Mouse (Mus musculus): ENCODE data around the gene Wdr70. TPM values are rescaled to one million over a fixed set of nuclear protein-coding genes. Genes with fewer than 3 reads are reported as not detected.

Wdr70 gene
- polyA plus RNA-seq, 1 experiment from 2014 or later = 45.0 TPM

DNA sequence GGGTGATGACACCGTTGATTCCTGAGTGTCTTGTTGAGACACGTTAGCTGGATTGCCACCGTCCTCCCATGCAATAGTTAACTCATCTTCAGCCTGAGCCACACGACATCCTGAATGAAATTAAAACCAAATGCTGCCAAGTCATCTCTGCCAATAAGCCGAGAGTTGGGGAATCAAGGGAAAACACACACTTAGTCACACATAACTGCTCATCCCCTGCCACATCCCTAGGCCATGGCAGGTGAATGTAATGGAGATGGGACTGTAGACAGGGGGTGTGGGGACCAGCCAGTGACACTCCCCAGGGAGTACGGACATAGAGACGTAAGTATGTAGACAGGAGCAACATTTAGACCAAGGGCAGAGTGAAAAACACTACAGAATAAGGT, 260.1 kb downstream of the Wdr70 start:
- no peaks in the 10 kb centered on the region for H3K27me3 ChIP-seq (replicated peaks)
- ATAC-seq (ENCODE audit: insufficient read depth, low FRiP score, low read depth) = no peak
- no peak overlapping the region for H3K9ac ChIP-seq
- H3K4me3 ChIP-seq (replicated peaks) = no peak overlapping the region
- H3K4me2 ChIP-seq = no peak overlapping the region
- H3K36me3 ChIP-seq = no peaks in the 10 kb centered on the region
- H3K27ac ChIP-seq = no peak overlapping the region
- H3K9me3 ChIP-seq = no peaks in the 10 kb centered on the region
- no peaks in the 10 kb centered on the region for H3K4me1 ChIP-seq
- WGBS = 62% methylated on average over 7 of the region's 7 CpGs

DNA sequence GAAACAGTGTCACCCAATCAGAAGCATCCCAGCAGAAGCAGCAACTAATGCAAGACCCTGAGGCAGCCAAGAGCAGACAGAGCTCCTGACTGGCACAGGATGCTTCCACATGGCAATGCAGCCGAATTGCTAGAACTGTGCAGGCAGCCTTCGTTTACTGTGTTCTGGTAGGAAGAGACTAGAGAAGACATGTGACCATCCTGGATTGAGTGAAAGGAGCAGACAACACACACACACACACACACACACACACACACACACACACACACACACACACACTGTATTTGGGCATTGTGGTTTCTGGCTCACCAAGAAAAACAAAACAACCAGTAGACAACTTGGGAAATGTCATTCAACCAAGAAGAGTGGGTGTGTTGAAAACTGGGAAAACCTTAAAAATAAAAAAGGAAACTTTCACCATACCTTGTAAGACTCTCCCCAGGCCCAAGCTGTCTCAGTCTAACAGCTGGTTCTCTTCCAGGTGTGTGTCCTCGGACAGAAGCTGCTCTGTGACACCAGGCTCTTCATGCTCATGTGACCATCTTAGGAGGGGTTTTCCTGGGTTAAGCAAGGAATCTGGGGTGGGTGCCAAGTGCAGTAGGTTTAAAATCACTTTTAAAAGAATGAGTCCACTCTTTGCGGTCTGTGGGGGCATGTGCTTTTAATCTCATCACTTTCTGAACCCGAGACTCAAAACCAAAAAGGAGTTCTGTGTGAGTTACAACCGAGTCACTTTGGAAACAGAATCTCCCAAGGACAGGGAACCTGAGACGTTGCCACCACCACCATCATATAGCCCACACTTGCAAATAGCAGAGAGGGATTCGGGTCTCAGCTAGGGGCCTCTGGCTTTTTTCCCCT, 260.7 kb downstream of the Wdr70 start:
- Histone ChIP-seq H3K27ac (no peak overlapping the region), H3K36me3 (no peaks in the 10 kb centered on the region), H3K4me2 (no peak overlapping the region), H3K4me3 (replicated peaks) (no peak overlapping the region), H3K27me3 (replicated peaks) (no peaks in the 10 kb centered on the region), H3K4me1 (no peaks in the 10 kb centered on the region), H3K9ac (no peak overlapping the region), H3K9me3 (no peaks in the 10 kb centered on the region)
- WGBS = 58% methylated on average over 8 of the region's 8 CpGs
- no peak for ATAC-seq (ENCODE audit: insufficient read depth, low FRiP score, low read depth)

DNA sequence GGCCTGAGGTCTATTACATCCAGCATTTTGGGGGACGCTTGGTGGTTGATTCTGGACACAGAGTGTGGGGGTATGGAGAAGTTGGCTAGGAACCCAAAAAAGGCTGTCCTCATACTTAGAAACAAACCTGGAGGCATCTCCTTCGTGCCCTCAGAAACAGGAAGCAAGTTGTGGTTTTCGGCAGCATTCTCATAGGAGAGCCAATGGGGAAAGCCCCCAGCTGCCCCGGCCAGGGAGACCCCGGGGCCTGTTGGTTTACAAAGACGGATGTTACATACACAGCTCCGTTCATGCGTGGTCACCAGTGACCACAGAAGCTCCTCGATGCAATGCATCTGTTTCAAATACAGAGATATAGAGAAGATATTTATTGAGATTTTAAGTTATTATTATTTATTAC, 263.6 kb downstream of the Wdr70 start:
- no peak for ATAC-seq (ENCODE audit: insufficient read depth, low FRiP score, low read depth)
- no peak overlapping the region for H3K4me3 ChIP-seq (replicated peaks)
- H3K27me3 ChIP-seq (replicated peaks) = no peaks in the 10 kb centered on the region
- H3K9ac ChIP-seq = no peak overlapping the region
- no peak overlapping the region for H3K4me2 ChIP-seq
- H3K4me1 ChIP-seq = no peaks in the 10 kb centered on the region
- no peaks in the 10 kb centered on the region for H3K36me3 ChIP-seq
- WGBS = 81% methylated on average over 9 of the region's 9 CpGs
- no peak overlapping the region for H3K27ac ChIP-seq
- no peaks in the 10 kb centered on the region for H3K9me3 ChIP-seq

DNA sequence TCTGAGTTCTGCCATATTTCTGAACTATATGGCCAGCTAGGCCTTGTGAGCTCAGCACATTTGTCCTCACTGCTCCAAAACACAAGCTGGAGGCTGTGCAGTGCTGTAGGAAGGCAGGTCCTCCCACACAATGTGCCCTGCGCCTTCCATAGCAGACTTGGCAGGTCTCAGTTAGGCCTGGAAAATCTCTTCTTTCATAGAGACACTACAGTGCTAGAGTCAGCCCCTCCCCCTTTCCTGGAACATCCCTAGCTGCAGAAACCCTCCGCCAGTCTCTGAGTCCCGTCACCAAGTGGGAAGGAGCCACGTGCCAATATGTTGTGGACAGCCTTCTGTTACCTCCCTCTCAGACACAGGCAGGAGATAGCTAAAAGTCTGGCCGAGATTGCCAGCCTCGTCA, 273.5 kb downstream of the Wdr70 start:
- Histone ChIP-seq H3K9me3 (no peaks in the 10 kb centered on the region), H3K27ac (no peak overlapping the region; the same call in 1 of the 2 replicates), H3K27me3 (replicated peaks) (no peaks in the 10 kb centered on the region), H3K36me3 (no peaks in the 10 kb centered on the region), H3K4me3 (replicated peaks) (no peak overlapping the region), H3K4me2 (no peak overlapping the region), H3K9ac (no peak overlapping the region), H3K4me1 (0 out of 2 replicates have a peak, but pooled peaks cover 3% of the 10 kb centered on the region)
- peak; percentile 72; the same call in 1 of the 2 replicates for ATAC-seq (ENCODE audit: insufficient read depth, low FRiP score, low read depth)
- 35% methylated on average over 6 of the region's 6 CpGs for WGBS

DNA sequence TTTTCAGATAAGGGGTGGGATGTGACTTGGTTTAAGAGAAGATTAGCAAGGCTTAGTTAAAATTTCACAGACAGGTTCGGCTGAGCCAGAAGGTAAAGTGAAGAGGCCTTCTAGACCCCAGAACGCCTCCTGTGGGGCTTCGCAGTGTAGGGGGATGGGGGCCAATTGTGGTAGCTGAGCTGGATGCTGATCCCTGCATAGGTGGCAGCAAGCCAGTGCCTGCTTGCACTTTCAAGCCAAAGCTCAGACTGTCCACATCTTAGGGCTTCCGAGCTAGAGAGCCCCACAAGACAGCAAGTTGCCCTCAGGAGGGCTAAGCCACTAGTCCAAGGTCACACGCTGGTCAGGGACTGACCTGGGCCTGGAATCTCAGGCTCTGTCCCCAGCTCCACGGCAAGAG, 275.1 kb downstream of the Wdr70 start:
- Histone ChIP-seq H3K4me3 (replicated peaks) (no peak overlapping the region), H3K4me2 (no peak overlapping the region), H3K9me3 (no peaks in the 10 kb centered on the region), H3K9ac (no peak overlapping the region), H3K36me3 (no peaks in the 10 kb centered on the region), H3K4me1 (0 out of 2 replicates have a peak, but pooled peaks cover 3% of the 10 kb centered on the region), H3K27ac (no peak overlapping the region), H3K27me3 (replicated peaks) (peaks cover 5% of the 10 kb centered on the region; the same call in 1 of the 2 replicates)
- WGBS = 58% methylated on average over 6 of the region's 6 CpGs
- ATAC-seq (ENCODE audit: insufficient read depth, low FRiP score, low read depth) = no peak

Small RNA genes lying within 50 kb of the gene (microRNA-seq; reads per million reads assigned to microRNA genes)
- not detected for gene Gm27529

Other genes with a start within 250 kb of the Wdr70 start
- 13.8 and 14.9 TPM in 2 replicates for gene Nup155, start 10.1 kb upstream of the Wdr70 start, polyA plus RNA-seq (2015; fragmentation: Nextera tagmentation; extraction: Ambion mirVana)
- 7.3 TPM in 2 replicates for gene Cplane1, start 69.9 kb upstream of the Wdr70 start, polyA plus RNA-seq (2015; fragmentation: Nextera tagmentation; extraction: Ambion mirVana)

Data from stomach, embryonic 15.5 days (tissue).